Mouse (Mus musculus) frontal cortex, postnatal 10 days (tissue): Measurements from ENCODE around the gene Lclat1.
"Not testable (repeated sequence)": the region's sequence is repeated elsewhere in the genome, so short reads cannot be mapped to it uniquely, and the experiment has no call there.

Experiments used
- DNase-seq, 2 experiments: peaks; one replicate each; pipeline ENCODE4 v3.0.0; 2022; ENCODE audit warnings: low spot score in 2 of 2, mixed read lengths in 1 of 2

Lclat1 gene

GRCm38 (mm10) chr17:73136562-73137484 is 29.0 kb downstream of the Lclat1 start:
- no peak for DNase-seq

- DNase-seq: no peak
Measured at GRCm38 (mm10) chr17:73138217-73138616, 30.4 kb downstream of the Lclat1 start.

- no peak for DNase-seq
Measured at GRCm38 (mm10) chr17:73142029-73142428, 34.2 kb downstream of the Lclat1 start.

DNA sequence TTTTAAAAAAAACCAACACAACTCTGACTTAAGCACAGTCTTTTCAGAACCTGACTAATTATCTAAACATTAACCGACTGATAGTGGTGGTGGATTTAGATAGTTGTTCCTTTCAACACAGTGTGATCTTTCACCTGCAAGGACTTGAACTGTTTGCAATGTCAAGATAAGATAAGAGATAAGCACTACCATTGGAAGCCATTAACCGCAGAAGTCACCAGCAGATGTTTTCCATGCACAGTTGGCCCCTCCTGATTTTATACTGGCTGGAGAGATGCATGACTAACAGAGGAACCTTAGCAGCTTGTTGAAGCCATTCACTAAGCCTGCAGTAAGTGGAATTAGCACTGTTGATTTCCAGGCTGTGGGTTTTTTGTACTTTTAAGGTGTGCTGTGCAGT is 34.7 kb downstream of the Lclat1 start:
- no peak for DNase-seq

DNA sequence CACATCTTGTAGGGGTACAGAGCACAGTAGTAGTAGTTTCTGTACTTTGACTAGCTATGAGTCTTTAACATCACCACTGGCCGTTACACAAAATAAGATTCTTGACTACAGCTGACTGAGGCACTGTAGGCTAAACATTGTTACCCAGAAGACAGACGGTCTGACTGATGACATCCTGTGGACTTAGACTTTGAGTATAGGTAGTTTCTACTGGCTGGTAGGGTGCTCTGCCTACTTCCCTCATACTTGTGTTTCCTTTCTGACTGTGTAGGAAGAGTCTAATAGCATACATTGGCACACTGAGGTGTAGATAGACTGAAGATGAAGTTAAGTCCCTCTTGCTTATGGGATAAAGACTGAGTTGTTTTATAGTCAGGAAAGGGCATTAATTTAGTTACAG is 37.6 kb downstream of the Lclat1 start:
- DNase-seq: no peak

- DNase-seq: no peak
Measured at GRCm38 (mm10) chr17:73148607-73149006, 40.8 kb downstream of the Lclat1 start.

GRCm38 (mm10) chr17:73152790-73153525 is 45.2 kb downstream of the Lclat1 start:
- DNase-seq: not testable (repeated sequence)

DNA sequence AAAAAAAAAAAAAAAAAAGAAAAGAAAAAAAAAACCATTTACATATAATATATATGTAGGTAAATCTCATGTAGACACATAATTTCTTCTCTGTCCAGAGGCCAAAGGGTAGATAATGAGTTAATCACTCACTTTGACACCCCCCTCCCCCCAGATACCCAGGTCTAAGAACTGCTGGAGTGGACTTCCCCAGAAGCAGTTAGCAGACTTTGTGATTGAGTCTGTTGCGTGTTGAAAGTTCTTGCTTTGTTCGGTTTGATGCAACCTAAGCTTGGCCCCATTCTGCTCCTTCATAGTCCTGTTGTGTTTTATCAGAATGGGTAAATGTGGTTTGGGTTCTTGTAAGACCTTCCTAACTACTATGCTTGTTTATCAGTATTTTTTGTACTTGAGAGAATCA is 45.9 kb downstream of the Lclat1 start:
- no peak for DNase-seq

DNA sequence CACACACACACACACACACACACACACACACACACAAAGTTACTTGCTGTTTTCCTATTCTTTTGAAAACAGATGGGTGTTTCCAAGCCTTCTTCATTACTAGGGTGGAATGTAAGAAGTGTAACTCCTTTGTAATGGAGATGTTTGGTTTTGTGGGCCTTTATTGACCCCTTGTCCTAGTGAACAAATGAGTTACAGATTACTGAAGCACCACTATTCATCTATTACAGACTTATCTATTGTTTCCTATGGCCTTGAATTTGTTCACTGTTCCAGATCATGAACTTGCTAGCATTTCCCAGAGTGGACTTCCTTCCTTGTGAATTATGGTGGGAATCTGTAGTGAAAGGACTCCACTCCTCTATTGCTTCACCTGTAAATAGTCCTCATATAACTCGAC is 48.8 kb downstream of the Lclat1 start:
- DNase-seq: no peak

DNA sequence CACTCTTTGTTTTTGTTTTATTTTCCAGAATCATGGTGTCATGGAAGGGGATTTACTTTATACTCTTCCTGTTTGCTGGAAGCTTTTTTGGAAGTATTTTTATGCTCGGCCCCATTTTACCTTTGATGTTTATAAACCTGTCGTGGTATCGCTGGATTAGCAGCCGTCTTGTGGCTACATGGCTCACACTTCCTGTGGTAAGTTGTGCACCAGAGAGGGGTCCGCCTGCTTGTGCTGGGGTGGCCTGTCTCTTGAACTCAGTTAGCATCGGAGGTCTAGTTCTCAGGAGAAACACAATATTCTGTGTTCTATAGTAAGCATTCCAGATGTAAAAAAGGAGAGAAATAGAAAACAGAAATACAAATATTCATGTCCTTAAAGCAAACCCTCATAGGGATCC is 54.0 kb downstream of the Lclat1 start:
- DNase-seq: no peak

GRCm38 (mm10) chr17:73162445-73163208 is 54.8 kb downstream of the Lclat1 start:
- DNase-seq: no peak

GRCm38 (mm10) chr17:73163597-73163996 is 55.8 kb downstream of the Lclat1 start:
- DNase-seq: no peak

GRCm38 (mm10) chr17:73164121-73164520 is 56.3 kb downstream of the Lclat1 start:
- no peak for DNase-seq

DNA sequence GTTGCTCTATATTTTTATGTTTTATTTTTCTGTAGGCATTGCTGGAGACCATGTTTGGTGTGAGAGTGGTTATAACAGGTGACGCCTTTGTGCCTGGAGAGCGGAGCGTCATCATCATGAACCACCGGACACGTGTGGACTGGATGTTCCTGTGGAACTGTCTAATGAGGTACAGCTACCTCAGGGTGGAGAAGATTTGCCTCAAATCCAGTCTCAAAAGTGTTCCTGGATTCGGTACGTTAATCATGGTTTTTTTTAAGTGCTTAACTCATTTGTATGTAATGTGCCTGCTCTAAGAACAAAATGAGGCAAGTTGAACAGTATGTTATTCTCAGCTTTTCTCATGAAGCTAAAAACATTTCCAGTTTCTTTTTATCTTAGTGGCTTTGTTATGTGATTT is 61.7 kb downstream of the Lclat1 start:
- DNase-seq: no peak

DNA sequence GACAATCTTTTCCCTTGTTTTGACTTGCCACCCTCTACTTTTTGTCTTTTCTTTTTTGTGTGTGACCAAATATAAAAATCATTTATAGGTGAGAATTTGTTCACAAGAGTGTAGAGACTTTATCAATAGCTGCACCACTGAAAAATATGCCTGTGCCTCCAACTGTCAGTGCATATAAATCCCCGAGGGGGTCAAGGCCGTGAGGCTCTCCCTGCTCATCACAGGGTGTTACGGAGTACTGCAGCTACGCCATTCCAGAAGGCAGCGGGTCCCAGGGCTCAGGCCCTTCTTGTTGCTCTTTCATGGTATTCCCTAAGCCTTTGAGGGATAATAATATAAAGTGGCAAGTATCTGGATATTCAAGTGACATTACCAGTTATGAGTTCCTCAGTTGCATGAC is 62.4 kb downstream of the Lclat1 start:
- DNase-seq: no peak

- peak; percentile 11 to 30 for DNase-seq
Measured at GRCm38 (mm10) chr17:73174083-73174562, 66.3 kb downstream of the Lclat1 start.

DNA sequence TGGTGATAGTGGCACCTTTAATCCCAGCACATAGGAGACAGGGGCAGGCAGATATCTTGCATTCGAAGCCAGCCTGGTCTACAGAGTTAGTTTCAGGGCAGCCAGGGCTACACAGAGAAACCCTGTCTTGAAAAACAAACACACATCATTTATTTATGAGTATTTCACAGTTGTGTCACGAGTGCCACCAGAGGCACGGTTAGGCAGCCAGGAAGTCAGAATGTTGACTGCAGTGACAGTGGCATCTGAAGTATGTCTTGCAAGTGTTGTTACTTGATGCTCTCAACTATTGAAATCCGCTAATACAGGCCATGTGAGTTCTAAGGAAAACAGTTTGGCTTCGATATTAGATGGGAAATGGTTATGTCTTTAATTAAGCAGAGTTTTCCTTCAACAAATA is 67.9 kb downstream of the Lclat1 start:
- DNase-seq: no peak

GRCm38 (mm10) chr17:73177079-73177478 is 69.3 kb downstream of the Lclat1 start:
- DNase-seq: no peak

DNA sequence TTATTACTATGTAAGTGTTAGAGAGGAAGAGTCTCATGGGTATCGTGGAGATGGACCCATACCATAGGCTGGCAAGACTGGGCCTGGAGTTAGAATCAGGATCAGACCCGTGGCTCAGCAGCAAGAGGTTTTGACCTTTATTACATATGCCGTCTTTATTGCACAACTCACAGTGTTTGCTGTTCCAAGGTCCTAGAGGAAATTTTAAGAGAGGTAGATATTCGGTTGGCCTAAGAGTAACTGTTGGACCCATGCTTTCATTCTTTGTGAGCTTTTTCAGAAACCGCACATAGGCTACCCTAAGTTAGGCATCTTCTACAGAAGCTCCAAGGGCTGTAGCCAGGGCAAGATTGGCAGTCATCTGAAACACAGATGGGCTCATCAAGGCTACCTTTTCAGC is 79.1 kb downstream of the Lclat1 start:
- no peak for DNase-seq

- DNase-seq: no peak
Measured at GRCm38 (mm10) chr17:73194146-73194545, 86.4 kb downstream of the Lclat1 start.

GRCm38 (mm10) chr17:73194575-73194974 is 86.8 kb downstream of the Lclat1 start:
- DNase-seq: no peak
